ENCODE assay signal across 15 mouse cellular contexts in genomic region chr13:53001511-53001935, GRCm38 (mm10). TPM values are rescaled to one million over a fixed set of nuclear protein-coding genes. Genes with fewer than 3 reads are reported as not detected.
DNase-seq lines count a peak whose midpoint lies in the region; ATAC-seq lines count a peak whose summit lies in the region.
"Had no signal": no experiment of that assay in that cellular context is flagged by ENCODE, and none has a peak within 500 bp of the region (broad histone marks: within the 10 kb centered on the region; RNA-seq: fewer than 3 reads in every experiment).

No protein-coding gene starts in this region.

- ATAC-seq in liver, embryonic 15.5 days (ENCODE audit: insufficient read depth) = peak; percentile 34; the same call in 1 of the 2 replicates
- no peak for ATAC-seq in liver, embryonic 12.5 days
- ATAC-seq in liver, embryonic 16.5 days (ENCODE audit: low read depth) = peak; percentile 69
- peak; percentile 35; the same call in 1 of the 2 replicates for ATAC-seq in stomach, embryonic 15.5 days (ENCODE audit: insufficient read depth, low FRiP score, low read depth)
- ATAC-seq: forebrain, postnatal 0 days had no signal

- peak; percentile 78 for DNase-seq in adipocyte (ENCODE audit: low spot score)
- DNase-seq in left cerebral cortex, postnatal 14 days (ENCODE audit: low spot score in 2 of 2) = no peak
- no peak for DNase-seq in testis, postnatal 14 days (ENCODE audit: low spot score)
- no peak for DNase-seq in thymus, postnatal 14 days
- DNase-seq: forebrain, postnatal 0 days; left cerebral cortex, postnatal 4 days; right cerebral cortex, postnatal 14 days had no signal

- no peak overlapping the region for H3K4me3 ChIP-seq in liver, embryonic 15.5 days (replicated peaks)
- H3K4me3 ChIP-seq in liver, embryonic 12.5 days = no peak overlapping the region
- no peak overlapping the region for H3K4me3 ChIP-seq in liver, embryonic 16.5 days (ENCODE audit: low read depth, low read length)
- no peak overlapping the region for H3K4me3 ChIP-seq in stomach, embryonic 15.5 days (replicated peaks)
- H3K4me3 ChIP-seq: embryonic facial prominence, embryonic 10.5 days; midbrain, embryonic 10.5 days; neural tube, embryonic 13.5 days had no signal

- H3K36me3 ChIP-seq in liver, embryonic 15.5 days (replicated peaks) = no peaks in the 10 kb centered on the region
- H3K36me3 ChIP-seq in liver, embryonic 12.5 days = no peaks in the 10 kb centered on the region
- no peaks in the 10 kb centered on the region for H3K36me3 ChIP-seq in liver, embryonic 16.5 days (ENCODE audit: control insufficient read depth, insufficient read depth)
- H3K36me3 ChIP-seq in stomach, embryonic 15.5 days = no peaks in the 10 kb centered on the region
- H3K36me3 ChIP-seq: embryonic facial prominence, embryonic 10.5 days; midbrain, embryonic 10.5 days; neural tube, embryonic 13.5 days had no signal

- 47% methylated on average over 2 of the region's 2 CpGs for WGBS in liver, embryonic 15.5 days (ENCODE audit: insufficient replicate concordance)
- WGBS in liver, embryonic 12.5 days (ENCODE audit: insufficient replicate concordance) = 73% methylated on average over 2 of the region's 2 CpGs
- 51% methylated on average over 2 of the region's 2 CpGs for WGBS in liver, embryonic 16.5 days (ENCODE audit: insufficient replicate concordance)
- WGBS in stomach, embryonic 15.5 days = 33% methylated on average over 2 of the region's 2 CpGs

- no peaks in the 10 kb centered on the region for H3K27me3 ChIP-seq in liver, embryonic 15.5 days
- H3K27me3 ChIP-seq in liver, embryonic 12.5 days (replicated peaks) = no peaks in the 10 kb centered on the region
- no peaks in the 10 kb centered on the region for H3K27me3 ChIP-seq in liver, embryonic 16.5 days (ENCODE audit: control insufficient read depth, insufficient read depth, low read depth, low read length)
- H3K27me3 ChIP-seq in stomach, embryonic 15.5 days (replicated peaks) = no peaks in the 10 kb centered on the region
- H3K27me3 ChIP-seq: neural tube, embryonic 13.5 days had no signal

- H3K9me3 ChIP-seq in liver, embryonic 15.5 days (replicated peaks) = no peaks in the 10 kb centered on the region
- H3K9me3 ChIP-seq in liver, embryonic 12.5 days (replicated peaks) = no peaks in the 10 kb centered on the region
- H3K9me3 ChIP-seq in liver, embryonic 16.5 days (replicated peaks; ENCODE audit: control insufficient read depth, low read length) = no peaks in the 10 kb centered on the region
- H3K9me3 ChIP-seq in stomach, embryonic 15.5 days = no peaks in the 10 kb centered on the region
- H3K9me3 ChIP-seq: embryonic facial prominence, embryonic 10.5 days; midbrain, embryonic 10.5 days; neural tube, embryonic 13.5 days had no signal

- H3K4me1 ChIP-seq in liver, embryonic 15.5 days (replicated peaks) = no peaks in the 10 kb centered on the region; the same call in 1 of the 2 replicates
- H3K4me1 ChIP-seq in liver, embryonic 12.5 days = peaks cover 9% of the 10 kb centered on the region; the same call in 1 of the 2 replicates
- no peaks in the 10 kb centered on the region for H3K4me1 ChIP-seq in liver, embryonic 16.5 days (ENCODE audit: control insufficient read depth, low read depth, low read length)
- no peaks in the 10 kb centered on the region for H3K4me1 ChIP-seq in stomach, embryonic 15.5 days
- H3K4me1 ChIP-seq: midbrain, embryonic 10.5 days; neural tube, embryonic 13.5 days had no signal

- intact Hi-C loops in left cerebral cortex, postnatal 14 days (cut with DNase I) = no loop called here

- H3K27ac ChIP-seq in liver, embryonic 15.5 days (replicated peaks) = no peak overlapping the region
- no peak overlapping the region for H3K27ac ChIP-seq in liver, embryonic 12.5 days
- H3K27ac ChIP-seq in liver, embryonic 16.5 days (ENCODE audit: low read length) = no peak overlapping the region
- H3K27ac ChIP-seq in stomach, embryonic 15.5 days = no peak overlapping the region
- H3K27ac ChIP-seq: embryonic facial prominence, embryonic 10.5 days; kidney, postnatal 0 days; midbrain, embryonic 10.5 days; neural tube, embryonic 13.5 days had no signal

- no peak overlapping the region for H3K4me2 ChIP-seq in liver, embryonic 15.5 days
- H3K4me2 ChIP-seq in liver, embryonic 12.5 days = no peak overlapping the region
- no peak overlapping the region for H3K4me2 ChIP-seq in liver, embryonic 16.5 days (ENCODE audit: low read depth, low read length)
- no peak overlapping the region for H3K4me2 ChIP-seq in stomach, embryonic 15.5 days
- H3K4me2 ChIP-seq: neural tube, embryonic 13.5 days had no signal

- H3K9ac ChIP-seq in liver, embryonic 15.5 days = no peak overlapping the region
- H3K9ac ChIP-seq in liver, embryonic 12.5 days = no peak overlapping the region
- H3K9ac ChIP-seq in liver, embryonic 16.5 days (ENCODE audit: low read depth, low read length) = no peak overlapping the region
- H3K9ac ChIP-seq in stomach, embryonic 15.5 days = no peak overlapping the region
- H3K9ac ChIP-seq: forebrain, postnatal 0 days; neural tube, embryonic 13.5 days had no signal

RNA-seq across cellular contexts. Expression of gene Nfil3, which starts 20.6 kb away (rescaled TPM):
- polyA plus RNA-seq in liver, embryonic 15.5 days (2015; fragmentation: Nextera tagmentation; extraction: Ambion mirVana) = 6.0 and 6.1 TPM in 2 replicates
- 5.0 and 5.4 TPM in 2 replicates for polyA plus RNA-seq in liver, embryonic 12.5 days (2016; fragmentation: Nextera tagmentation; extraction: Ambion mirVana)
- 6.6 and 7.4 TPM in 2 replicates for polyA plus RNA-seq in liver, embryonic 16.5 days (2015; fragmentation: Nextera tagmentation; extraction: Ambion mirVana)
- 30.1 and 32.3 TPM in 2 replicates for polyA plus RNA-seq in stomach, embryonic 15.5 days (2015; fragmentation: Nextera tagmentation; extraction: Ambion mirVana)
- 10 to 100 TPM; 12.2 to 13.8 TPM for total RNA-seq in left cerebral cortex, postnatal 14 days (2021)
